Mouse (Mus musculus): ENCODE data around the gene Smurf2. TPM values are rescaled to one million over a fixed set of nuclear protein-coding genes. Genes with fewer than 3 reads are reported as not detected.
A peak's percentile ranks its signal among the peaks of the same experiment; 100 is the strongest.

Smurf2 gene
- total RNA-seq, 2 experiments from 2014 or later, result 20.8 to 21.7 TPM

DNA sequence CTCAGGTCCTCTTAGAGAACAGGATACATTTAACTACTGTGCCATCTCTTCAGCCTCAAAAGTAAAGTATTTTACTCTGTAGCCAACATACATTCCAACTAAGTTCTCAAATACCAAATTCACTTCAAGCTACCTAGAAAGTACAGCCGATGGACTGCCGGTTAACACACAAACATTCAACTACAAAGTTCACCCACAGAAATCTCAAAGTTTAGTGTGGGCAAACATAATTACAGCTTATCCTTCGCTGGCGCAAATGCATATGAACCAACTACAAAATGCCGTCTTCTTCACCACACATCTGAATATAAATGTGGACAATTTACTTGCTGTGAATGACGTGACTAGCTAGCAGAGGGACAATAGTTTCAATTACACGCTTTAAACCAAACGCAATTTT, 1.6 kb downstream of the Smurf2 start:
- DNase-seq, result no peak
- intact Hi-C loops (cut with DNase I; ENCODE audit: low total_unique reads), result loop anchor here (10.0 kb wide), 1 partner anchor 64 kb away; no protein-coding TSS in a partner anchor

DNA sequence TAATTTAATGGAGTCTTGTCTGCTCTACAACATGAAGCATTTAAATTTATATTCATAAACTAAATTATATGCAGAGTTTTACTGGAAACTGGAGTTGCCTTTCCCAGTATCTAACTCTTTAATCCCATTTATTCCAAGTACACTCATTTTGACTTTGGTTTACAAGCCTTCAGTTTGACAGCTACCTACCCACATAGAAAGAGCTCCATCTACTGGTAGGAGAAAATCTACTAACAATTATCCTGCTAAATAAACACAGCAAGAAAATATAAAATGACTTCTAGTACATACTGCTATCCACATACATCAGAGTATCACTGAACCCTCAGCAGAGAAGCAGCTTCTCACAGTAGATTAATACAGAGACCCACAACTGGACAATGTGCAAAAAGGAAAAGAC, 9.3 kb downstream of the Smurf2 start:
- intact Hi-C loops (cut with DNase I; ENCODE audit: low total_unique reads), result loop anchor here (10.0 kb wide), 1 partner anchor 56 kb away; no protein-coding TSS in a partner anchor
- no peak for DNase-seq

DNA sequence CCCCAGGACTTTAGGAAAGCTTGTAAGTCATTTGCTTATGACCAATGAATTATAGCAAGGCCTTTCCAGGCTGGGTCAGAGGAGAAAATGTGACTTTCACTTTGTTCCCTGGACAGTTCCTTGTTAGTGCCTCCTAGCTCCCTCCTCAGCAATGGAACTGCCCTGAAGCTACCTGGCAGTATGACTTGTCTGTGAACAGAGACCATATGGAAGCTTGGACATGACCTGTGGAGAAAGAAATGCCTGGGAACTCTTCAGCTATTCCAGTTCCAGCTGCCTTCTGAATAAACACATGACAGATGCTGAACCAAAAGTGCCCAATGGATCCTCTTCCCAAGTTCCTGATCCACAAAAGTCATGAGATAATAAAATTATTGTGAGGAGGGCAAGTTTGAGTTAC, 12.5 kb downstream of the Smurf2 start:
- no peak for DNase-seq
- intact Hi-C loops (cut with DNase I; ENCODE audit: low total_unique reads), result no loop called here

DNA sequence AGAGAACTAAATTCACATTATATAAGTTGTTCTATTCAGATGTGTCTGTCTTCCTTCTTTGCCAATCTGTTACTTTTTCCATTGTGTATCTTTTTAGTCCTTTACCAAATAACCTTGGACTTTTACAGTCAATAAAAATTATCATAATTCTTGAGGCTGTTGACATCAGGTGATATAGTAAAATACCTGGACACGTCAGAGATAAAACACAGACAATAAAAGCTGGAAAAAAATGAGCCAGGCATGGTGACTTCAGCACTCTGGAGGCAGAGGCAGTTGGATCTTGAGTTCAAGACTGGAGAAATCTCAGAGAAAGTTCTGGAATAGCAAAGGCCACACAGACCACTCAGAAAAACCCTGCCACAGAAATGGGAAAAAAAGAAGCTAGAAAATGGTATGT, 13.3 kb downstream of the Smurf2 start:
- DNase-seq, result no peak
- intact Hi-C loops (cut with DNase I; ENCODE audit: low total_unique reads), result no loop called here

DNA sequence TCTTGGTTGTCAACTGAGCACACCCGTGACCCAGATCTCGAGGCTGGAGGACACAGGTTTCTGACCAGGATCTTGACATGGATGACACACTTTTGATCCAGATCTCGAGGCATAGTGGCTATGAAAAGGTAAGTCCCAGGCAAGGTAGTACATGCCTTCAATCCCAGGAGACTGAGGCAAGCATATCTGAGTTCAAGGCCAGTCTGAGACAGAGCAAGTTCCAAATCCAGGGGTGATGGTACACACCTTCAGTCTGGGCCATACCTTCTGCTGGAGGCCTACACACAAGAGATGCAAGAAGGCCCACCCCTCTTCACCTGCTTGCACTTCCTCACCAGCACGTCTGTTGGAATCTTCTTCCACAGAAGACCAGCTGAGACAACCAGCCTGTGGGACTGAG, 14.8 kb downstream of the Smurf2 start:
- intact Hi-C loops (cut with DNase I; ENCODE audit: low total_unique reads), result no loop called here
- no peak for DNase-seq

DNA sequence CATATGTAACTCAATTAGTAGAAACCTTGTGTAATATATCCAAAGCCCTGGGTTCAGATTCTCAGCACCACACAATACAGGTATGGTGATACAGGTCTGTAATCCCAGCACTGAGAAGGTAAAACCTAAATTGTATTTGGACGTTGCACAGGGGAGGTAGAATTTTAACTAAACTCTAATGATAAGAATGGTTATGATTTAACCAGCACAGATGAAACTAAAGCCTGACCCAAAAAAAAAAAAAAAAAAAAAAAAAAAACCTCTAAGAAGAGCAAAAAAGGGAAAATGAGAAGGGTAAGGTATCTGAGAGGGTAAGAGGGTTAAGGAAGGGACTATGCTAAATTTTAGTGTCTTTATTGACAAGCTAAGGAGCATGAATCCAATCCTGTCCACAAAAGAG, 20.7 kb downstream of the Smurf2 start:
- DNase-seq, result no peak
- intact Hi-C loops (cut with DNase I; ENCODE audit: low total_unique reads), result no loop called here

DNA sequence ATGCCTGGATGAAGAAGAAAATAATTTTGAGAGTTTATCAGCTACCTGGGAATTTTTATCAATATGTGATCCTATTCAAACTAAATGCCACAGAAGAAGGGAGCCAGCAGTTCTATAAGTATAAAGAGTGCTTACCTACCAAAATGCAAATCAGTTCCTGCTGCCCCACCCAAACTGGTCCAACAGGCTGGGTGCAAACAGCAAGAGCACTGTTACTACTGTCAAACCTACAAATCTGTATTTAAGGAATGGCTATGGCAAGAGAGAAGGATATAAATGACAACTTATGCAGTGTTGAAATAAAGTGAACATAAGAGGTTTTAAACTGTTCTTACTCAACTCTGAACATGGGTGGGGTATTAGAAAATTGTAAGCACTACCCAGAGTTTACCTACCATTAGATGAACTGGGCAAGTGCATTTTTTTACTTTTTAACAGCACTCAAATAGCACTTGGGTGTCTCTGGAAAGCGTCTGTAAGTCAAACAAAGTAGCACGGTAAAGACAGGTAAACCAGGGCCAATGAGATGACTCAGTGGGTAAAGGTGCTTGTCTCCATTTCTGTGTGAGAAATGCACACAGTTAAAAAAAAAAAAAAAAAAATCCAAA, 23.9 kb downstream of the Smurf2 start:
- no peak for DNase-seq
- intact Hi-C loops (cut with DNase I; ENCODE audit: low total_unique reads), result no loop called here

DNA sequence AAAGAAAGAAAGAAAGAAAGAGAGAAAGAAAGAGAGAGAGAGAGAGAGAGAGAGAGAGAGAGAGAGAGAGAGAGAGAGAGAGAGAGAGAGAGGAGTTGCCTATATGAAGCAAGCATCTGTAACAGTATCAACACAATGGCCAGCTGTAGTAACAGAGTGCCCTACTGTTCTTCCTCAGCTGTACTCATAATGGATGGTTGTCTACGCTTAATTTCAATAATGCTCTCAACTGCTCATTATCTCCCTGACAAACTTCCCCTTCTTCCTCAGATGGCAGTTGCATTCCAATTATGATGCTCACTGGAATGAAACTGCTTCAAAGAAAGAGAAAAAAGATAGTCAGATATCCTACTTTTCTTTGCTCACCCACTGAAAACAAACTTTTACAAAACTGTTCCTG, 36.9 kb downstream of the Smurf2 start:
- intact Hi-C loops (cut with DNase I; ENCODE audit: low total_unique reads), result no loop called here
- DNase-seq, result no peak

DNA sequence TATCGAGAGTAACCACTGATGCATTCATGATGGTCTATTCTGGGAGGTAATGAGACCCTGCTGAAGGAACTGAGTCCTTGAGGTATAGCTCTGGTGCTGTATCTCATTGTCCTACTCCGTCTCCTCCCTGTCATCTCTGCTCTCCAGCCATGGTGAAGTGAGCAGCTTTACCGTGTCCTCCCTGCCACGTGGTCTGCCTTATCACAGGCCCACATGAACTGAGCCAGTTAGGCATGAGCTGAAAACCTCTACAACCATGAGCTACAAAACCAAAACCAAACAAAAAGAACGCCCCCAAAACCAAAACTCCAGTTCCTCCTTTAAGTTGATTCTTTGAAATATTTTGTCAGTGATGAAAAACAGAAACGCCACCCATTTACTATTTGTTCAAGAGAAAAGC, 47.9 kb downstream of the Smurf2 start:
- intact Hi-C loops (cut with DNase I; ENCODE audit: low total_unique reads), result no loop called here
- no peak for DNase-seq

DNA sequence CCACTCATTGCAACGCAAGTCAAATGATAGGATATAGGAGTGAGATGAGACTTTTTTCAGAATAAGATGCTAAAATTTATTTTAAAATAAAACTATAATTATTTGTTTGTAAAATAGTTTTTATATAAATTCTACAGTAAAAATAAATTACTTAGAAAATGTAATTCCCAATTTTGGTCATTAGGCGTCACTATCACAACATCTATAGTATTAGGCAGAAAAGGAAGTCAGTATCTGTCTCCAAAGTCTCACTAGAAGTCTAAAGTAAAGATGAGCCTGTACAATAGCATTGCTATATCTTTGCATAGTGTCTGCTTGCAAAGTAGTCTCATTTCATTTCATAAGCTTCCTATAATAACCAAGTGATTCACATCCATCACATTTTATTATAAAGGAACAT, 69.1 kb downstream of the Smurf2 start:
- intact Hi-C loops (cut with DNase I; ENCODE audit: low total_unique reads), result loop anchor here (5.0 to 10.0 kb wide), 2 partner anchors 63 to 126 kb away; no protein-coding TSS in a partner anchor
- DNase-seq, result no peak

DNA sequence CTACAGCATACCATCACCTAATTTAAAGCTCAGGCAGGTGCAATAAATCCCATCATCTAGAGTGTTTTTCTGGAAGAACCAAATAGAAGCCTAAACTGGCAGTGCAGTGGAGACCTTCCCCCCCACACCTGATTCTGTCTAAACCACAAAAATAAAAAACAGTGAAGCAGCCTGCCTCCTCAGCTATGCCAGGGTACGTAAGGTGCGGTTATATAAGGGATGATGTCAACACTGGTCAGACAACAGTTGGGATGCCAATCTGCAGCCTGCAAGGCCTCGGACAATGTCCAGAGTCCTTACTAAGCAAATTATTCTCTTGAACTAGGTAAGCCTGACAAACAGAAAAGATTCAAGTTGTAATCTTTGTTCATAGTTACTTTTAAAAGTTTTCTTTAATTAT, 78.5 kb downstream of the Smurf2 start:
- DNase-seq, result no peak
- intact Hi-C loops (cut with DNase I; ENCODE audit: low total_unique reads), result no loop called here

DNA sequence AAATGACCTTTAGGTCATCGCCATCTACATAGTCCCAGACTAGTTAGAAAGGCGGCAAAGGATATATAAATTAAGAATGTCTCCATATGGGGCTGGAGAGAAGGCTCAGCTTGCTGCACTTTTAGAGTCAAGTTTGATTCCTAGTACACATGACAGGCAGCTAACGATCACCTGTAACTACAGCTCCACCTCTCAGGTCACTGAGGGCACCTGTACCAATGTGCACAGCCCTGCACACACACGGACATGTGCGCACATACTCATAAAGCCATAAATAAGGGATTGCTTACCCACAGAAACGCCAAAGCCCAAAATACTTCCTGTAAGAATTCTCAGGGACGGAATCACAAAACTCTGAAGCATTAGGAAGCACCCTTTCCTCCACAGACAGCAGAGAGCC, 92.4 kb downstream of the Smurf2 start:
- DNase-seq, result no peak
- intact Hi-C loops (cut with DNase I; ENCODE audit: low total_unique reads), result no loop called here

DNA sequence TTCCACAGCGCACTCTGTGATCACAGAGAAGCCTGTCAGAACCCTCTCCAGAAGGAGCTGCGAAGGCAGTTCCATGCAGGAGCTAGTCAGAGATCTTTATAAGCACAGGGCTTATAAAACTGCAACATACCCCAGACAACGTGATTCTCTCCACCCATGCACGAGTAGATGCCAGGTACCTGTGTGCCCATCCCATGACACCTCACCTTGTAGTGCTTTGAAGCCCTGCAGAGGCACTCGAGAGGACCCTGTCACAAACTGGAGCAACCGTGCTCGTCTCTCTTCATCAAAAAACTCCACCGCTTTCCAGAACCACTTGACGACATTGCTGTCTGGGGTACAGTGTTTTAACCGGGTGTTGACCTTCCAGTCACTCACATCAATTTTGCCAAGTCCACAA, 96.1 kb downstream of the Smurf2 start:
- intact Hi-C loops (cut with DNase I; ENCODE audit: low total_unique reads), result no loop called here
- no peak for DNase-seq

DNA sequence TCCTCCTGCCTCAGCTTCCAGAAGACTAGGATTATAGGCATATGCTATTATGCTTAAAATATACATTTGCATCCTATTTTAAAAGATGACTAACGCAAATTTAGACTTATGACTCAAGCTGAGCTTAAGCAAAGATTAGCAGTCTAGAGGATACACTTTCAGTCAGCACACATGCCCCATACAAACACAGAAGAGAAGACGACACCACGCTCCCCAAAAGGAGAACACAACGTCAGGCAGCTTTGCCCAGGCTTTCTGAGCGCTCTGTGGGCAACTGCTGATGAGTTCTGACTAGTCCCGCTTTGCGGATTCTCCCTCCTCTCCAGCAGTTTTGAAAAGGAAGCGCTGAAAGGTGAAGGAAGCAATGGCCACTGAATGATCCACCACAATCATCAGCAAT, 96.8 kb downstream of the Smurf2 start:
- intact Hi-C loops (cut with DNase I; ENCODE audit: low total_unique reads), result no loop called here
- DNase-seq, result no peak

DNA sequence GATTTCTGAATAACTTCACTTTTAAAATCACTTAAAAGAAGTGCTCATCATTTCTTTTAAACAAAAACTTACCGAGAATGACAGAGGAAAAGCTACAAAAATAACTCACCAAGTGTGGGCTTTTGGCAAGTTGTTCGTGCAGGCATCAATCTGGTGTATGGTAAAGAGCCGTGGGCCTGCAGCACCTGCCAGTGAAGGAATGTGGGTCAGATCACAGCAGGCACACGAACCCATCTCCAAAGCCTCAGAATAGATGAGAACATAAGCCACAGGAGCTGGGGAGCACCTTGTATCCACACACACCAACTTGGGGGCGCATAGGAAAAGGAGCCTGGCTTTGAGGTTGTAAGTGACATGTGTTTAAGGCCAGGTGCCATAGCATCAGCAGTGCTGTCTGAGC, 97.6 kb downstream of the Smurf2 start:
- intact Hi-C loops (cut with DNase I; ENCODE audit: low total_unique reads), result no loop called here
- no peak for DNase-seq

DNA sequence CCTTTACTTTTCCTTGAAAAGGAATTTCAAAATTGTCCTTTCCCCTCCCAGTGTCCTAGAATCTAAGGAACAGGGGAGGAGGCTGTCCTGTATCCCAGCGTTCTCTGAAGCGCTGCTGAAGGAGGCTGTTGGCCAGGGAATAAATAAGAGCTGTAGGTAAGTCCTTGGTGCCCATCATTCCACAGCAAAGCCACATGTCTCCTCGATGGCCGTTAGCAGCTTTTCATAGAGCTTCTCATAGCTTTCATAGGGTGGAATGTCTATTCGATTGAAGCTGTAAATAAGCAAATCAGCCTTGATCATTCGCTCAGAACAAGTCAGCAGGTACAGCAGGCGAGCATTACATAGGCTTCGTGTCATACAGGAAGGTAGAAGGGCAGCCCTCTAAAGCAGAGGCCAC, 98.0 kb downstream of the Smurf2 start:
- DNase-seq, result no peak
- intact Hi-C loops (cut with DNase I; ENCODE audit: low total_unique reads), result no loop called here

DNA sequence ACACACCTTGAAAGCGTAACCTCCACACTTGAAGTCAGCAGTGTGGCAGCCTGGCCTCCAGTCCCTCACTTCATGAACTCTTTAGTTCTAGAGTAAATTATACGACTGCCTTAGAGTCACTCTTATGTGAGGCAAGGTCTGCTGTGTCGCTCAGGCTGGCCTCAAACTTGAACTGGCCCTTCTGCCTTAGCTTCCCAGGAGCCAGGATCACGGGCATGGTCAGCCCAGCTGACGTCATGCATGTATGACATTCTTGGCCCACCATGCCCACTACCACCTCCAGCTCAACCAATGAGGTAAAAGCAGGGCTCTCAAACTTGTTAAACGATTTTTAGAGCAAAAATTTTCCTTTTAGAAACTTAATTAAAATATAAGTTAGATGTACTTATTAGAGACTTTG, 99.1 kb downstream of the Smurf2 start:
- intact Hi-C loops (cut with DNase I; ENCODE audit: low total_unique reads), result no loop called here
- DNase-seq, result no peak

DNA sequence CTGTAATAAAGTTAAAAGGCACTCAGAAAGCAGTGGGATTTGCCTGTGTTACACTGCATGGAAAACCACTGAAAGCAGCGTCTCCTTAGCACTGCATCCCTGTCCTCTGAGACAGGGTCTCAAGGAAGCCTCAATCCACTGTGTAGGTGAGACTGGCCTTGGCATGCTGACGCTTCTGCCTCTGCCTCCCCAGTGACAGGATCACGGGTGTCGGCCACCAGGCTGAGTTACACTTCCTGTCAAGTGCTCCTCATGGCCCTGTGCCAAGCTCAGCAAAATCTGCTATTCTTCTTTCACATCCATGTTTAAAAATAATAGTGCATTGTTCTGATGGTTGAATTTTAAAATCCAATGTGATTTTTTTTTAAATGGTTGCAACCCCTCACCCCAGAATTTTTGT, 99.5 kb downstream of the Smurf2 start:
- peak; percentile 67 for DNase-seq
- intact Hi-C loops (cut with DNase I; ENCODE audit: low total_unique reads), result no loop called here

DNA sequence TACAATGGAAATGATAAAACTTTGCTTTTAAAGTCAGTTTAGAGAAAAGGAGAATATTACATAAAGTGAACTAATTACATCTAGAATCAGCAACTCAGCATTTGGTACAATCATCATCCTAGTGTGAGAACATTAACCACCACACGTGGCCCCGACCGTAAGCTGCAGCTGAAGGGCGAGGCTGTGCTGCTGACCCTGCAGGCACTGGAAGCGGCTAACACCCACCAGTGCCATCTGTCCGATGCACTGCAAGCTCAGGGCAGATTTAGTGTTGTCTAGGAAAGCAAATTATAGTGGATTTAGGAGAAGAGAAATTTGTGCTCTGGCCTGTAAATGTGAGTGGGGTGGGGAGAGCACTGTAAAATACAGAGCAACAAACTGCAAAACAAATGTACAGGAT, 100.3 kb downstream of the Smurf2 start:
- DNase-seq, result no peak
- intact Hi-C loops (cut with DNase I; ENCODE audit: low total_unique reads), result no loop called here

DNA sequence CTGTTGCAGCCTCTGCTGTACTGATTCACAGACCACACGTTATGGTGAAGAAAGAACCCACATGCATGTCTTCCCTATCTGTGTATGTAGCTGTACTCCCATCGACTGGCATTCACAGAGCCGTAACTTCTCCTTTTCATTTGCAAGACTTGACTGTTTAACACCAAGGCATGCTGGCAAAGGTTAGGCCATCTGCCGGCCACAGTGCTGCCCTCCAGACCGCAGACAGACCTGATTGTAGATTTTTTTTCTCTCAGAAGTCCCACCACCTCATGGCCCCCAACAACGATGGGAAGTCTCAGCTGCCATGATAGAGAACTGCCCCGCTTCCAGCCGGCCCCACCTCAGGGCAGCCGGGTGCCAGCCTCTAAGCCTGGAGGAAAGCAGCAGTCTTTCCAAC, 100.9 kb downstream of the Smurf2 start:
- intact Hi-C loops (cut with DNase I; ENCODE audit: low total_unique reads), result no loop called here
- no peak for DNase-seq

DNA sequence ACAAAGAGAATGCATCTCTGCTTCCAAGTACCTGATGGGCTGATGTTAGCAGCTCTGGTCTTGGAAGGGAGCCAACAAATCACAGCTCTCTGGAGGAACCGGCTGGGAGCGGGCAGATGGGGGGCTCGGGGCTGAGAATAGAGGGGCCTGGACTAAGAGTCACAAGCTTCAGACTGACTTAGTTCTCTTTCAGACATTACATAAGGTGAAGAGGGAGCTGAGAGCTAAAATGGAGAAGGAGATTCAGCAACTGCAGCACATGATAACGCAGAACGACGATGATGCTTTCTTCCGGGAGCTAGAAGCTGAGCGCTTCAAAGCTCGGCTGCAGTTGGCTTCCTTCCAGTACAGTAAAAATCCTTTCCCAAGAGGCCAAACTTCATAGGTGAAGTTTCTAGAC, 102.2 kb downstream of the Smurf2 start:
- no peak for DNase-seq
- intact Hi-C loops (cut with DNase I; ENCODE audit: low total_unique reads), result no loop called here

DNA sequence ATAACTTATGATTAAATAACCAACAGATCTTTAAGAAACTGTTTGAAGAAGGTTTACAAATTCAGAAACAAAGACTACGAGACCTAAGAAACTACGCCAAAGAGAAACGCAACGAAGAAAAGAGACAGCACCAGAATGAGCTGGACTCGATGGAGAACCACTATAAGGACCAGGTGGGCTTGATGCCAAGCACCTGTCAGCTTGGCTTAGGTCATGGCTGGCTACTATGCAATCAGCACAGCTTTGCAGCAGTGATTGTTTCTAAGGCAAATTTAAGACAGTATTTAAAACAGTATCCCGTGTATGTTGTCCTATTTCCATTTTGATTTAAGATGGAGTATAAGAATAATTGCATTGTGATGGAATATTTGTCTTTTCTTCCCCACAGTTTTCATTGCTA, 102.7 kb downstream of the Smurf2 start:
- DNase-seq, result no peak
- intact Hi-C loops (cut with DNase I; ENCODE audit: low total_unique reads), result no loop called here

All from gastrocnemius, postnatal 14 days (tissue).